Mouse (Mus musculus) neural tube, embryonic 13.5 days (tissue): Measurements from ENCODE around the gene Nck2. TPM values are rescaled to one million over a fixed set of nuclear protein-coding genes. Genes with fewer than 3 reads are reported as not detected.

Source experiments
- ATAC-seq: fragments of 200-750 bp; cut with Nextera tagmentation; 2 replicates; pipeline ENCODE4 v1.8.0; 2017; ENCODE audit warnings: low read depth, mild to moderate bottlenecking, moderate TSS enrichment, moderate library complexity
- H3K27ac ChIP-seq: fragments of 300-500 bp; sonication (generic); replicated peaks from 2 replicates; pipeline ENCODE4 v1.5.1; 2015; ENCODE audit warnings: moderate library complexity, mild to moderate bottlenecking, inconsistent platforms
- H3K27me3 ChIP-seq: fragments of 300-500 bp; sonication (generic); 2 replicates; pipeline ENCODE4 v1.6.1; 2015; ENCODE audit warnings: mild to moderate bottlenecking, inconsistent platforms
- H3K36me3 ChIP-seq: fragments of 300-500 bp; sonication (generic); 2 replicates; pipeline ENCODE4 v1.6.1; 2015; ENCODE audit warnings: mild to moderate bottlenecking, inconsistent platforms
- H3K4me1 ChIP-seq: fragments of 300-500 bp; sonication (generic); replicated peaks from 2 replicates; pipeline ENCODE4 v1.6.1; 2015; ENCODE audit warnings: inconsistent platforms
- H3K4me2 ChIP-seq: fragments of 300-500 bp; sonication (generic); 2 replicates; pipeline ENCODE4 v1.6.1; 2015; ENCODE audit warnings: inconsistent platforms, mild to moderate bottlenecking, moderate library complexity
- H3K4me3 ChIP-seq: fragments of 300-500 bp; sonication (generic); 2 replicates; pipeline ENCODE4 v1.5.1; 2015; ENCODE audit warnings: mild to moderate bottlenecking, inconsistent platforms
- H3K9ac ChIP-seq: fragments of 300-500 bp; sonication (generic); 2 replicates; pipeline ENCODE4 v1.6.1; 2015; ENCODE audit warnings: moderate library complexity, mild to moderate bottlenecking, inconsistent platforms
- H3K9me3 ChIP-seq: fragments of 300-500 bp; sonication (generic); 2 replicates; pipeline ENCODE4 v1.6.1; 2016; ENCODE audit warnings: inconsistent platforms
- WGBS: fragments of 180-500 bp; shearing (Covaris S2); methylation state at CpG from one replicate; pipeline ENCODE4 v1.1.7; 2015; 5-methylcytosine and 5-hydroxymethylcytosine counted together
- polyA plus RNA-seq: library from polyadenylated mRNA; unstranded; fragments of >200 nt; fragmentation: Nextera tagmentation; extraction: Ambion mirVana; gene quantifications from 2 replicates; pipeline ENCODE4 v1.2.1, GENCODE M21; 2015

Nck2 gene
- polyA plus RNA-seq, 1 experiment from 2014 or later, result 33.9 TPM

GRCm38 (mm10) chr1:43462666-43463065, 18.3 kb downstream of the Nck2 start:
- Histone ChIP-seq H3K9ac (no peak overlapping the region), H3K9me3 (no peaks in the 10 kb centered on the region), H3K27ac (no peak overlapping the region), H3K36me3 (no peaks in the 10 kb centered on the region), H3K4me2 (no peak overlapping the region), H3K27me3 (no peaks in the 10 kb centered on the region), H3K4me1 (peaks cover 35% of the 10 kb centered on the region), H3K4me3 (no peak overlapping the region)
- WGBS, result 73% methylated on average over 4 of the region's 4 CpGs
- no peak for ATAC-seq

- ATAC-seq, result no peak
- Histone ChIP-seq H3K27ac (no peak overlapping the region), H3K4me1 (peaks cover 43% of the 10 kb centered on the region), H3K9ac (no peak overlapping the region), H3K27me3 (no peaks in the 10 kb centered on the region), H3K9me3 (no peaks in the 10 kb centered on the region), H3K36me3 (no peaks in the 10 kb centered on the region), H3K4me2 (no peak overlapping the region), H3K4me3 (no peak overlapping the region)
- 79% methylated on average over 11 of the region's 11 CpGs for WGBS
Measured at GRCm38 (mm10) chr1:43463941-43464682, 19.7 kb downstream of the Nck2 start.

- Histone ChIP-seq H3K4me3 (no peak overlapping the region), H3K4me2 (no peak overlapping the region), H3K4me1 (peaks cover 48% of the 10 kb centered on the region), H3K9me3 (no peaks in the 10 kb centered on the region), H3K36me3 (no peaks in the 10 kb centered on the region), H3K27ac (no peak overlapping the region), H3K27me3 (no peaks in the 10 kb centered on the region), H3K9ac (no peak overlapping the region)
- ATAC-seq, result no peak
Measured at GRCm38 (mm10) chr1:43464976-43465375, 20.6 kb downstream of the Nck2 start.

GRCm38 (mm10) chr1:43465957-43466624, 21.7 kb downstream of the Nck2 start:
- 0 out of 2 replicates have a peak, but pooled peaks have one; percentile 30 for ATAC-seq
- no peak overlapping the region for H3K27ac ChIP-seq
- H3K9me3 ChIP-seq, result no peaks in the 10 kb centered on the region
- peaks cover 48% of the 10 kb centered on the region for H3K4me1 ChIP-seq
- no peaks in the 10 kb centered on the region for H3K36me3 ChIP-seq
- H3K4me2 ChIP-seq, result no peak overlapping the region
- WGBS, result 82% methylated on average over 9 of the region's 9 CpGs
- H3K9ac ChIP-seq, result no peak overlapping the region
- H3K4me3 ChIP-seq, result no peak overlapping the region
- H3K27me3 ChIP-seq, result no peaks in the 10 kb centered on the region

- H3K4me1 ChIP-seq, result peaks cover 51% of the 10 kb centered on the region
- H3K4me2 ChIP-seq, result no peak overlapping the region
- no peaks in the 10 kb centered on the region for H3K9me3 ChIP-seq
- H3K27me3 ChIP-seq, result no peaks in the 10 kb centered on the region
- ATAC-seq, result no peak
- no peak overlapping the region for H3K27ac ChIP-seq
- H3K36me3 ChIP-seq, result no peaks in the 10 kb centered on the region
- H3K9ac ChIP-seq, result no peak overlapping the region
- WGBS, result 87% methylated on average over 8 of the region's 8 CpGs
- H3K4me3 ChIP-seq, result no peak overlapping the region
Measured at GRCm38 (mm10) chr1:43467656-43468055, 23.3 kb downstream of the Nck2 start.

- Histone ChIP-seq H3K4me1 (peaks cover 51% of the 10 kb centered on the region), H3K4me3 (no peak overlapping the region), H3K4me2 (no peak overlapping the region), H3K9ac (no peak overlapping the region), H3K27ac (no peak overlapping the region), H3K27me3 (no peaks in the 10 kb centered on the region), H3K9me3 (no peaks in the 10 kb centered on the region), H3K36me3 (no peaks in the 10 kb centered on the region)
- whole genome bisulfite sequencing, result 85% methylated on average over 7 of the region's 7 CpGs
- no peak for ATAC-seq
Measured at GRCm38 (mm10) chr1:43468207-43468606, 23.8 kb downstream of the Nck2 start.

- WGBS, result 89% methylated on average over 3 of the region's 3 CpGs
- no peak for ATAC-seq
Measured at GRCm38 (mm10) chr1:43468978-43469377, 24.6 kb downstream of the Nck2 start.

GRCm38 (mm10) chr1:43470421-43471179, 26.2 kb downstream of the Nck2 start:
- no peak overlapping the region for H3K27ac ChIP-seq
- no peak overlapping the region for H3K9ac ChIP-seq
- no peaks in the 10 kb centered on the region for H3K27me3 ChIP-seq
- H3K36me3 ChIP-seq, result no peaks in the 10 kb centered on the region
- no peak for ATAC-seq
- H3K9me3 ChIP-seq, result no peaks in the 10 kb centered on the region
- peaks cover 56% of the 10 kb centered on the region for H3K4me1 ChIP-seq
- no peak overlapping the region for H3K4me2 ChIP-seq
- 92% methylated on average over 10 of the region's 10 CpGs for WGBS
- no peak overlapping the region for H3K4me3 ChIP-seq

More at GRCm38 (mm10) chr1:43468978-43469377, 24.6 kb downstream of the Nck2 start:
- no peak overlapping the region for H3K4me2 ChIP-seq
- H3K4me1 ChIP-seq, result peaks cover 52% of the 10 kb centered on the region
- H3K4me3 ChIP-seq, result no peak overlapping the region
- no peak overlapping the region; the same call in 1 of the 2 replicates for H3K27ac ChIP-seq
- no peaks in the 10 kb centered on the region for H3K9me3 ChIP-seq
- no peaks in the 10 kb centered on the region for H3K27me3 ChIP-seq
- H3K36me3 ChIP-seq, result no peaks in the 10 kb centered on the region
- H3K9ac ChIP-seq, result no peak overlapping the region

- no peak overlapping the region for H3K4me2 ChIP-seq
- H3K27ac ChIP-seq, result no peak overlapping the region
- no peak overlapping the region for H3K9ac ChIP-seq
- no peaks in the 10 kb centered on the region for H3K9me3 ChIP-seq
- no peaks in the 10 kb centered on the region for H3K36me3 ChIP-seq
- no peak overlapping the region for H3K4me3 ChIP-seq
- no peak for ATAC-seq
- WGBS, result 91% methylated on average over 4 of the region's 4 CpGs
- peaks cover 52% of the 10 kb centered on the region for H3K4me1 ChIP-seq
- H3K27me3 ChIP-seq, result no peaks in the 10 kb centered on the region
Measured at GRCm38 (mm10) chr1:43471180-43472045, 27.0 kb downstream of the Nck2 start.

- no peak overlapping the region for H3K4me2 ChIP-seq
- no peak overlapping the region for H3K4me3 ChIP-seq
- H3K4me1 ChIP-seq, result peaks cover 49% of the 10 kb centered on the region
- no peak overlapping the region for H3K27ac ChIP-seq
- no peak for ATAC-seq
- H3K36me3 ChIP-seq, result no peaks in the 10 kb centered on the region
- WGBS, result 86% methylated on average over 8 of the region's 8 CpGs
- no peak overlapping the region for H3K9ac ChIP-seq
- no peaks in the 10 kb centered on the region for H3K9me3 ChIP-seq
- H3K27me3 ChIP-seq, result no peaks in the 10 kb centered on the region
Measured at GRCm38 (mm10) chr1:43472046-43472649, 27.8 kb downstream of the Nck2 start.

- Histone ChIP-seq H3K4me1 (peaks cover 35% of the 10 kb centered on the region), H3K27me3 (no peaks in the 10 kb centered on the region), H3K4me2 (no peak overlapping the region), H3K4me3 (no peak overlapping the region), H3K9me3 (no peaks in the 10 kb centered on the region), H3K9ac (no peak overlapping the region), H3K27ac (no peak overlapping the region), H3K36me3 (no peaks in the 10 kb centered on the region)
- 89% methylated on average over 5 of the region's 5 CpGs for WGBS
- ATAC-seq, result no peak
Measured at GRCm38 (mm10) chr1:43473734-43474534, 29.6 kb downstream of the Nck2 start.
